Mouse (Mus musculus) megakaryocyte progenitor cell, adult 5-6 weeks (primary cell): Measurements from ENCODE around the gene Vamp5. TPM values are rescaled to one million over a fixed set of nuclear protein-coding genes. Genes with fewer than 3 reads are reported as not detected.

Experiments used
- ATAC-seq: replicated peaks from 2 replicates; pipeline ENCODE4 v1.8.0; 2016; ENCODE audit warnings: mild to moderate bottlenecking, moderate TSS enrichment, inconsistent platforms; ENCODE audit not compliant: poor library complexity
- total RNA-seq, 2 experiments: library from RNA; stranded (forward) in 1 of 2; stranded (reverse) in 1 of 2; fragments of 157-497, 149-512 nt in 1 of 2; fragments of 200-1000 nt in 1 of 2; gene quantifications; 2 replicates each; pipeline versions ENCODE4 v1.2.3 to v1.2.4; 2015 to 2017

Vamp5 gene
- 39.1 and 70.3 TPM in 2 replicates for total RNA-seq (2015)
- 13.0 and 34.9 TPM in 2 replicates for total RNA-seq (2017)

DNA sequence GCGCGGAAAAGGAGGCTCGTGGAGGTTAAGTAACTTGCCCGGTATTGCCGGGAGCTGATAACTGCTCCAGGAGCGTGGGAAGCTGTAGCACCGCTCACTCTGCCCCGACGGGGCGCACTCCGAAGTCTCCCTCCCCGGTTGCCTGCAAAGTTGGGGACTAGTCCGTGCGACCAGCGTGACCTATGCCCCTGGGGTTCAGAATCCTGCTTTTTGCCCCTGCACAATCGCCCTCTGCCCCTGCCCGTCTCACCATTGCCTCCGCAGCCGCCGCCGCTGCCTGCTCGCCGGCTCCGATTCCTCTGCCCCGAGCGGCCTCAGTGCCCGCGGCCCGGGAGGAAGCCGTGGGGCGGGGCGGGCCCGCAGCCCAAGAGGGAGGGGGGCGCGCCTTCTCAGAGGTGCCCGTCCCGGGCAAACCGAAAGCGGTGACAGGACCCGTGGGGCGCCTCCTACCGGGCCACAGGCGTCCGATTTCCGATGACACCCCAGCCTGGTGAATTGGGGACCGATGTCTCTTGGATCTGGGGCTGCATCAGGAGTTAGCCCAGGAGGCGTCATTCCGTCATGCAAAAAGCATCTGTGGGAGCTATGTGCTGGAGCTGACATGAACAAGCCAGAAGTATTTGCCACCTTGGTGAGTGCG is at the start of gene Vamp5:
Gene Vamp5 (minus strand): TSS at position 338 of the 640 bp plus-strand sequence.
- peak; percentile 76 for ATAC-seq

DNA sequence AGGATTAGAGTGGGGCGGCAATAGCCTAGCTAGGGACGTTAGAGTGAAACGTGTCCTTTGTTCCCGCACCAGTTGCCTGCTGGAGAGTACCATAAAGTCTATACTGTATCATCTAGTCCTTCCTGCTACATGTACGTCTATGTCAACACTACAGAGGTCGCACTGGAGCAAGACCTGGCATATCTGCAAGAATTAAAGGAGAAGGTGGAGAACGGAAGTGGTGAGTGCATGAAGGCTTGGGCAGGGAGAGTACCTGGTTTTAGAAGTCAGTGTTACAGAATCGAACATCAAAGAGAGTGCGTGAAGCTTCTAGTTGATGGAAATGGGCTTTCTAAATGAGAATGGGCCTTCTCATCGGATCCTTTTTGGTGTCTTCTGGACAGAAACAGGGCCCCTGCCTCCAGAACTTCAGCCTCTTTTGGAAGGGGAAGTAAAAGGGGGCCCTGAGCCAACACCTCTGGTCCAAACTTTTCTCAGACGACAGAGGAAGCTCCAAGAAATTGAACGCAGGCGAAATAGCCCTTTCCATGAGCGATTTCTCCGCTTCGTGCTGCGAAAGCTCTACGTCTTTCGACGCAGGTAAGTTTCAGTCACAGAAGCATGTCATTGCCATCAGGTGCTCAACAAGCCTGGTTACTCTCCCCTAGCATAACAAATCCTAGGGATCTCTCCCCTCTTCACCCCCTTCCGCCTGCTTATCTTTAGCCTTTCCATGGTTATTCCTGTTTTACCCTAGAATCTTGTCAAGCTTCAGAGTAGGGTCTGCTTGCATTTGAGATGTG is 49.0 kb upstream of the Vamp5 start:
- ATAC-seq: no peak

DNA sequence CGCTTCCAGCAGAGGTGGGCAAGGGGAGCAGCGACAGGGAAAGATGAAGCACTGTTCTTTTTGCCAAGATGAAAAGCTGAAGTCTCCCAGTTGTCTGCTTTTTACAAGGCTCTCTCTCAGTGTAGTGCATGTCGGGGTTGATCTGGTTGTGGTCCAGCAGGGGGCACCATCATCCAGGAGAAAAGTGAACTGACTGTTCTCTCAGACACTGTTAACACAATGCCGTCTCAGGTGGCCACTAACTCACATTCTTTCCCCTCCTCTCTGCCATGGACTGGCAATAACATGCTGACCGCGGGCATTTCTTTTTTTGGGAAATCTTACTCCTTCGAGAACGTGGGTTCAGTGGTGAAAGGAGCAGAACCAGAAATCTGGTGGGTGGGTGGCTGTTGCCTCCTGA is 47.8 kb upstream of the Vamp5 start:
- peak; percentile 83 for ATAC-seq

DNA sequence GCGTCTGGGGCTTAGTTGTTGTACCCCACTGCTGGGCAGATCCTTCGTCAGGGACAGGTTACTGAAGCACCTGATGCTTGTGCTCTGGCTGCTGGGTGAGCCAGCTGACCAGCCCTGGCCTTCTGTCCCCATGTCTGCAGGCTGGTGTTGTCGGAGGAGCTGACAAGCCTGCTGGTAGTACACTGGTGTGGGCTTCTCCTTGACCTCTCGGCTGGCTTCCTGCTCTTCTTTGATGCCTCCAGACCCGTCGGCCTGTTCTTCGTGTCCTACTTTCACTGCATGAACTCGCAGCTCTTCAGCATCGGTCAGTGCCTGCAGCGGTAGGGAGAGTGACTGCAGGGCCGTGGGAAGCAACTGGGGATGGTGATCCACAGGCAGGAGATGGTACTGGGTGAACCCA is 45.4 kb upstream of the Vamp5 start:
- no peak for ATAC-seq

DNA sequence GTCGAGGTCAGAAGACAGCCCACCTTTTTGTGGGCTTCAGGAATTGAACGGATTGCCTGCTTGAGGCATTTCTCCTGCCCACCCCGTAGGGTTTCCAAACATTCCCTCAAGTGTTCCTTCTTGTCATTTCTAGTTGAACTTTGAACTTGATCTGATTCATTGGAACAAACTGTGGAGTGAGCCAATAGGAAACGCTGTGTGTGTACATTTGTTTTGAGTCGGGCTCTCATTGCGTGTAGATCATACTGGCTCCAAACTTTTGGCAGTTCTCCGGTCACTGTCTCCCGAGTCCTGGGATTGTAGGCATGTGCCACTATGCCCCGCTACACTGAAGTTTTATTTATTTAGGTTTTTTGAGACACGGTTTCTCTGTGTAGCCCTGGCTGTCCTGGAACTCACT is 40.6 kb upstream of the Vamp5 start:
- no peak for ATAC-seq

DNA sequence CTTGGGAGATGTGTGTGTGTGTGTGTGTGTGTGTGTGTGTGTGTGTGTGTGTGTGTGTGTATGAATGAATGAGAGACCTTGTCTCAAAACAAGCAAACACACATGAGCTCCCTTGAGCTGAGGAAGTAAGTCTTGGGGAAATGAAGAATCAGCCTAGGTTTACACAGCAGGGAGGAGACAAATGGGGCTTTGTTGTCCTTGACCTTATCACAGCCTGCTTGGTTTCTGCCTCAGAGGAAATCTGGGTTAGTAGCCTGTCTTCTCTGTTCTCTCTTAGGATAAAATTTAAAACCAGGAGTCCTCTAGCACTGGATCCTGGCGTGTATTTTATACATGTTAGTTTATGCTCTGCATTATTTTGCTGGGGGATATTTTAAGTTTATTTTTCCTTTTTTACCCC is 39.5 kb upstream of the Vamp5 start:
- no peak for ATAC-seq

DNA sequence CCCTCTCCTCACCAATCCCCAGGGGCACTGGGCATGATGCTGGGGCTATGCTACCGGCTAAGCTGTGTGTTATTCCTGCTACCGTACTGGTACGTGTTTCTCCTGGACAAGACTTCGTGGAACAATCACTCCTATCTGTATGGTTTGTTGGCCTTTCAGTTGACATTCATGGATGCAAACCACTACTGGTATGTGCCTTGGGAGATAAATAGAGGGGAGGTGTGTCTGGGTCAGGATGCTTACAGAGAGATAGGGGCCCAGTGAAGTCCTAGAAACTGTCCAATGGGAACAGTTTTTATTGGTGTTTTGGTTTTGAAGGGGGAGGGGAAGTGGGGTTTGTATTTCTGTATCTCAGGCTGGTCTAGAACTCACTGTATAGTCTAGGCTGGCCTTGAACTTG is 38.0 kb upstream of the Vamp5 start:
- 0 out of 2 replicates have a peak, but pooled peaks have one; percentile 19 for ATAC-seq

DNA sequence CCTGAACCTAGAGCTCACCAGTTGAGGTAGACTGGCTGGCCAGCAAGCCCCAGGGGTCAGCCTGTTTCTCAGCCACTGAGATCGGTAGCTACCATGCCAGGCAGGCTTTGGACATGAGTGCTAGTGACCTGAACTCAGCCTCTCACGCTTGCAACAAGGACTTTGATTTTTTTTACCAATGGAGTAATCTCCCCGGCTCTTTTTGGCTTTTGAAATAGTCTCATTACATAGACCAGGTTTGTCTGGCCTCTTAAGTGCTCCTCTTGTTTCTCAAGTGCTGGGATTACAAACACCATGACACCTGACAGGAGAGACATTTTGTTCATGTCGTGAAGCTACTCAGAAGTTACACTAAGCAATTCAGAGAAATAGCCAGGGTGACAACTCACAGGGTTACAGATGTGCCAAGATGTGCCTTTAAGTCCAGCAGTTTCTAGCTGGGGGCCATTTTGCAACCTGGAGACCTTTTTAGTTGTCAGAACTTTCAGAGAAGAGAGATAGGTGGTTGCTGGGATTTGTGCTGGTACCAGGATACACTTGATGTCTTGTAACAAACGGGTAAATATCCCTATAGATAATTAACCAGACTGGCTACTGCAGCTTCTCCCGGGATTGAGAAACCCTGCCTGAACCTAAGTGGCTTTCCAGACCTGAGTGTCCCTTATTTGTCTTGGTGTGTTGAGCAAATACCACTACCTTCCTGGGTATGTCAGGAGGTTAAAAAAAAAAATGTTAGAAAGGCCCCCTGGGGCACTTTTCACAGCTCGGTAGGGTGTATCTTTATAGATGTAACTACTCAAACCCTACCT is 35.9 kb upstream of the Vamp5 start:
- no peak for ATAC-seq

DNA sequence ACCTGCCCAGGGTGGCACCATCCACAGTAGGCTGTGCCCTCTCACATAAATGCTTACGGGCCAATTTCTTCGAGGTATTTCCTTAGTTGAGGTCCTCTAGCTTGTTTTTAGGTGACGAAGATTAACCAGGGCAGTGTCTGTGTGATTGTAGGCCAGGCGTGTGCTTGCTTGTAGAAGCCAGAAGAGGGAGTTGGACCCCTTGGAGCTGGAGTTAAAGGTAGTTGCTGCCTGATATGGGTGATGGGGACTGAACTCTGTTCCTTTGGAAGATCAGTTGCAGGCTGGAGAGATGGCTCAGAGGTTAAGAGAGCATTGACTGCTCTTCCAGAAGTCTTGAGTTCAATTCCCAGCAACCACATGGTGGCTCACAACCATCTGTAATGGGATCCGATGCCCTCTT is 34.9 kb upstream of the Vamp5 start:
- ATAC-seq: 0 out of 2 replicates have a peak, but pooled peaks have one; percentile 20

DNA sequence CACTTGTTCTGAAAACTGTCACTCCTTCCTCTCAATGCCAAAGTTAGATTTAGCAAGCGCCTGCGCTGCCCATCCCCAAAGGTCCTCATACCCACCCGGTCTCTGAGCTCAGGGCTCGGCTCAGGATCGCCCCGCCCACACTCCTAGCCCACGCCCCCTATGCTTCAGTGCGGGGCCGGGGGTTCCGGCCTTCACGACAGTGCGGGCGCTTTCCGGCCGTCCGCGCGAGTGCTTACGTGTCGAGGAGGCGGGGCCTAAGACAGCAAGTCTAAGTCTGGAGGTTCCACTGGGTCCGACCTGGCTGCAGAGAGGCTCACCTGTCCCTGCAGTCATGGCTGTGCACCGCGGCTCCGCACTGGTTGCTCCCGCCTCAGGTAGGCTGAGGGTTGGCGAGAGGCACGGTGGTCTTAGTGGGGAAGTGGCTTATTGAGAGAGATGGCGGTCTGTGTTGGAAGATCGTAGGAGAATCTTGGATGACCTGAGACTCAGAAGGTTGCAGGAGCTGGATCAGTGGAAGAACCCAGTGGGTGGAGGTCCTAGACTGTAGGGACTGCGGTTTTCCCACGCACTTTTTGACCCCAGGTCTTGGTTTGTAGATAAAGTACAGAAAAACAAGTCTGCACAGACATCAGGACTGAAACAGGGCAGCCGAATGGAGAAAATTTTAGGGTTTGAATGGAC is 33.9 kb upstream of the Vamp5 start, which contains the start of gene Ggcx:
Gene Ggcx (plus strand): TSS at position 233 of the 681 bp plus-strand sequence.
- peak; percentile 95 for ATAC-seq

DNA sequence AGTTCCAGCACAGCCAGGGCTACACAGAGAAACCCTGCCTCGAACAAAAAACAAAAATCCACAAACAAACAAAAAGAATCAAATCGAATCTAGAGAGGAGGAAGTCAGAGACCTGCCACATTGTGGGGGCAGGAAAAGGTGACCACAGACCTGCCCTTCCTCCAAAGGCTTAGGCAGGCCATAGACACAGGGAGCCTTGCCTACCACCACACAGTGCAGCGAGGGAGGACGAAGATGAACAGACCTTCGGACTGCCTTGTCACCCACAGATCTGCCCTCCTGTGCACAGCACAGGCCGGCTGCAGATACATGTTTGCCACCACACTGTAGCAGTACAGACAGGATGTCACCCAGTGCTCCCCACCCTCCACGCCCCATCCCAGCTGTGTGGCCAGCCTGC is 30.2 kb upstream of the Vamp5 start:
- peak; percentile 32 for ATAC-seq

DNA sequence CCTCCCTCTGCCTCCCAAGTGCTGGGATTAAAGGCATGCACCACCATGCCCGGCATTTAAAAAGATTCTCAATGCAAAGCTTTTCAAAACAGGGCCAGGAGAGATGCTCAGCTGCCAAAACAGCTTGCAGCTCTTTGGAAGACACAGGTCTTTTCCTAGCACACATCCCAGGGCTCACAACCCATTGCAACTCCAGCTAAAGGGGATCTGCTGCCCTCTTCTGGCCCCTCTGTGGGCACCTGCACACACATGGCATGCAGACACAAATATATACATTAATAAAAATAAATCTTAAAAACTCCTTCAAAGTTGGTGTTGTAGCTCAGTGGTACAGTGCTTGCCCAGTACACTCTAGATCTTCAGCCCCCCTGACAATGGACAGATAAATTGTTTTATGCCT is 29.7 kb upstream of the Vamp5 start:
- no peak for ATAC-seq

DNA sequence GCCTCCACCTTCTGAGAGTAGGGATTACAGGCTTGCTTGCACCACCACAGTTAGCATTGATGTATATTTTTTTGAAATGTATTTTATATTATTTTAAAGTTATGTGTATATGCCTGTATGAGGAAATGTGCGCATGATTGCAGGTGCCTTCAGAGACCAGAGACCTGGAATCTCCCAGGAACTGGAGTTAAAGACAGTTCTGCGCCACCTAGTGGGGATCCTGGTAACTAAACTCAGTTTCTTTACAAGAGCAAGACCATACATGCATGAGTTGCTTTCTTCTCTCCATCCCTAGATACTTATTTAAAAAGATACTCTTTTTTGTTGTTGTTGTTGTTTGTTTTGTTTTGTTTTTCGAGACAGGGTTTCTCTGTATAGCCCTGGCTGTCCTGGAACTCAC is 29.3 kb upstream of the Vamp5 start:
- ATAC-seq: no peak

DNA sequence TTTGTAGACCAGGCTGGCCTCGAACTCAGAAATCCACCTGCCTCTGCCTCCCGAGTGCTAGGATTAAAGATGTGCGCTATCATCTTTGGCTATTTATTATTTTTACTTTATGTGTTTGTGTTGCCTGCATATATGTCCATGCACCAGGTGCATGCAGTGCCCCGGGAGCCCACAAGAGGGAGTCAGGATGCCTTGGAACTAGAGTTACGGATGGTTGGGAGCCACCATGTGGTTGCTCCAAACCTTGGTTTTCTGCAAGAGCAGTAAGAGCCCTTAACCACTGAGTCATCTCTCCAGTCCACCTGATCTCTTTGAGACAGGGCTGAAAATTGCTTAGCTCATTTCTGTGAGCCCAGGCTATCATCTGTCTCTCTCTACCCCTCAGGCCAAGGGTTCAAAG is 26.9 kb upstream of the Vamp5 start:
- ATAC-seq: peak; percentile 99

DNA sequence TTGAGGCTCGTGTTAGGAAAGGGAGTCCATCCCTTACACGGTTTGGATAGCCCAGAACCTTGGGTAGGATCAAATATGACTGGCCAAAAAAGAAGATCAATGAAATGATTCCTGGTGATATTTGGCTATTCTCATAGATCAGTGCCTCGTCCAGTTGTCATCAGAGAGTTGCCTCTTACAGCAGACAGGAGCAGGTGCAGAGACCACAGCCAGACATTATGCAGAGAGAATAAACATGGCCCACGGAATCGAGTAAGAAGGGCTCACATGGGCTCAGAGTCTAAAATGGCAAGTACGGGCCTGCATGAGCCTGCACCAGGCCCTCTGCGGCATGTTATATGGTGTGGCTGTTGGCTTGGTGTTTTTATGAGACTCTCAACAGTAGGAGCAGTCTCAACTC is 25.1 kb upstream of the Vamp5 start:
- no peak for ATAC-seq

DNA sequence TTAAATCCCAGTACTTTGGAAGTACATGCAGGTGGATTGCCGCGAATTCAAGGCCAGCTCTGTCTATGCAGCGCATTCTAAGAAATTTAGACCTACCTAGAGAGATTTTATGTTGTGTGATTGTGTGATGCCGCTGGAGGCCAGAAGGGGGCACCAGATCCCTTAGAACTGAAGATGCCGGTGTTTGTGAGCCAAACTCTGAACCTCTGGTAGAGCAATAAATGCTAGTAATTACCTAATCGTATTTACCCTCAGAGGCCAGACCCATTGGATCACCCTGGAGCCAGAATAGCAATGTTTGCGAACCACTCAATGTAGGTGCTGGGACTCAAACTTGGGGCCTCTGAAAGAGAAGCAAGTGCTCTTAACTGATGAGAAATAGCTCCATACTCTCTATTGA is 21.6 kb upstream of the Vamp5 start:
- ATAC-seq: peak; percentile 97

DNA sequence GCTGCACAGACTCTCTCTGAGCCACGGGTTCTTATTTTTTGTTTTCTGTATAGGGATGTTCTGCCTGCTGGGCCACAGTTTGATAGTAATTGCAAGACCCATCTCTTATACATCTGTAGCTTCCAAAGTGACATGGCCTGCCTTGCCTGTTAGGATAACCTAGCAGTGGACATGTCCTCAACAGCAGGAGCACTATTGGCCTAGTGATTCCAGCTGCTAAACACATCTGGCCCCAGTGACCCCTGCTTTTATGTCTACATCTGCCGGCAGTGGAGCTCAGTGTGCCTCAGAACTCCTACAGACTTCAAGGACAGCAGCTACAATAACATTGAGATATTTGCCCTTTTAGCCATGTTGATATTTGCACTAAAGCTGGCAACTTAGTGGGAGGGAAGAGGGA is 19.7 kb upstream of the Vamp5 start:
- no peak for ATAC-seq

DNA sequence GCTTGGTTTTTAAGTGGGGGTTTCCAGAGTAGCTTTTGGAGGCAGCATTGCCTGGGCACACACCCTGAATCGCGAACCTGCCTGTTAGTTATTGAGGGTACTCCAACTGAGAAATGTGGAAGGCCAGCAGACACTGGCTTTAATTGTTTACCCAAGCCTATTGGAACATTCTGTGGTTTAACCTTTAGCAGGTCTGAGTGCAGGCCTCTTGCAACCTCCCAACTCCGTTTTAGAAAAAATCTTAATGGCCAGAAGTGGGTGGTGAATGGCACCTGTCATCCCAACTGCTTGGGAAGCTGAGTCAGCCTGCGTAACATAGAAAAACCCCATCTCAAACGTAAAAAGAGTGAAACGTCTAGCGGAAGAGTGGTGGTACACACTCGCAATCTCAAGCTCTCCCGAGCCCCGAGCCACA is 16.6 kb upstream of the Vamp5 start:
- ATAC-seq: no peak

DNA sequence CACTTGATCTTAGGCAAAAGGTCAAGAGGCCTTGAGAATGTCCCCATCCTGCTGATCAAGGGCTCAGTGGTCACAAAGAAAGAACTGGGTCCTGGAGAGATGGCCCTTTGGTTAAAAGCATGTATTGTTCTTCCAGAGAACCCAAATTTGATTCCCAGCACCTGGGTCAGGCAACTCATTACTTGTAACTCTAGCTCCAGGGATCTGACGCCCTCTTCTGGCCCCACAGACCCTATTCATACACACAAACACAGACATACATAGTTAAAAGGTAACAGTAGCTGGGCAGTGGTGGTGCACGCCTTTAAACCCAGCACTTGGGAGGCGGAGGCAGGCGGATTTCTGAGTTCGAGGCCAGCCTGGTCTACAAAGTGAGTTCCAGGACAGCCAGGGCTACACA is 12.1 kb upstream of the Vamp5 start:
- ATAC-seq: no peak

DNA sequence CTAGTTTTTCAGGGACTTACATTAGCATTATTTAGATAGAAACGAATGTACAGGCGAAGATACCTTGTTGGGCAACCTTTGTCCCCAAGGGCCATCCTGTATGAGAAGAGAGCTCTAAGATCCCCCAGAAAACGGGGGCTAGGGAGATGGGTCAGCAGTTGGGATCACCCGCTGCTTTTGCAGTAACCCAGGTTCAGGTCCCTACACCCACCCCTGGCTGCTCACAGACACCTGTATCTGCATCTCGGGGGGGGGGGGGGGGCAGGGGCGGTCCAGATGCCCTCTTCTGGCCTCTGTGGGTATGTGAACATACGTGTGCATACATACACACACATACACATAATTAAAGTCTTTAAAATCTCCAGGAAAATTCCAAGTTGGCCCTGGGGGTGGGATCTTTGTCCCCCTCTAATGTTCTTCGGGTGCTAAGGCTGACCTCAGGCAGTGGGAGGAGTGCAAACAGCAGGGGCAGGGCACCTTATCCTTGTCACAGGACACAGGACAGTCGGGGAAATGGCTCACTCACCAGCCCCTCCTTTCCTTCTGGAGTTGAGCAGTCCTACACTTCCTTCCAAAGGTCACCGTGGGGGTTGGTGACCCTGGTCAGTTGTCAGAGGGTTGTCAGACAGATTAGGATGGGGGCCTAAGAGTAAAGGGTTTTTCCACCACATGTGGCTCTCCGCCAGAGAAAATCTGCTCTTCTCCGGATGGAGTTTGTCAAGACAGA is 10.7 kb upstream of the Vamp5 start:
- ATAC-seq: peak; percentile 21
